Mouse (Mus musculus) small intestine, adult 10 weeks (tissue): Measurements from ENCODE around the gene Slfn4. TPM values are rescaled to one million over a fixed set of nuclear protein-coding genes. Genes with fewer than 3 reads are reported as not detected.

ENCODE experiments used
- polyA plus RNA-seq: library from polyadenylated mRNA; stranded (reverse); fragments of 350-450 nt; fragmentation: Illumina TruSeq; extraction: RNeasy Lipid Tissue Mini Kit (QIAGEN cat#74804); gene quantifications from one replicate; pipeline ENCODE4 v1.2.3, GENCODE M21; 2014; ENCODE audit warnings: low replicate concordance

The Slfn4 gene
- polyA plus RNA-seq, result 17.2 TPM

DNA sequence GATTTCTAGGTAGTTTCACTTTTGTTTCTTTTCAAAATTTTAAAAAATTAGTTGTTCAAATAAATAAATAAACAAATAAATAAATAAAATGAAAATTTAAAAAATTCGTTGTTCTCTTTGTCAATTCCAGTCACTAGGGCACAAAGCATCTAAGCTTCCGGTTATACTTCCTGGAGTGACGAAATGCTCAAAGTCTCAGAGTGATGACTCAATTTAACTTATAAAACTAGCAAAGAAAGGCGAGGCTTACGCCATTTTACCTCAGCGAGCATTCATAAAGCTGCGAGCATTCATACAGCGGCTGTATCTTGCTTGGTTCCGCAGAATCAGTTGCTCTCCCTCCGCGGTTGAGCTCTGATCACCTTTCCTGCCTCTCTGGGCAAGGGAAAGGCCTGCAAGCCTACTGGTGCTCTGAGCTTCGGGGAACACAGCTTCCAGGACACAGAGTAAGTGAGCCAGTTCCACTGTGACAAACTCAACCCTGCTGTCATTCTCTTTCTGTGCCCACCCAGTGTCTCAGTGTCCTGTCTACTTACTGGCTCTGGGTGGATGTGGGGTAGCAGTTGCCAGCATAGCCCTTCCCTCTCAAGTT is at the start of gene Slfn4:
Slfn4 (plus strand) TSS at position 239 of the 592 bp plus-strand sequence.

DNA sequence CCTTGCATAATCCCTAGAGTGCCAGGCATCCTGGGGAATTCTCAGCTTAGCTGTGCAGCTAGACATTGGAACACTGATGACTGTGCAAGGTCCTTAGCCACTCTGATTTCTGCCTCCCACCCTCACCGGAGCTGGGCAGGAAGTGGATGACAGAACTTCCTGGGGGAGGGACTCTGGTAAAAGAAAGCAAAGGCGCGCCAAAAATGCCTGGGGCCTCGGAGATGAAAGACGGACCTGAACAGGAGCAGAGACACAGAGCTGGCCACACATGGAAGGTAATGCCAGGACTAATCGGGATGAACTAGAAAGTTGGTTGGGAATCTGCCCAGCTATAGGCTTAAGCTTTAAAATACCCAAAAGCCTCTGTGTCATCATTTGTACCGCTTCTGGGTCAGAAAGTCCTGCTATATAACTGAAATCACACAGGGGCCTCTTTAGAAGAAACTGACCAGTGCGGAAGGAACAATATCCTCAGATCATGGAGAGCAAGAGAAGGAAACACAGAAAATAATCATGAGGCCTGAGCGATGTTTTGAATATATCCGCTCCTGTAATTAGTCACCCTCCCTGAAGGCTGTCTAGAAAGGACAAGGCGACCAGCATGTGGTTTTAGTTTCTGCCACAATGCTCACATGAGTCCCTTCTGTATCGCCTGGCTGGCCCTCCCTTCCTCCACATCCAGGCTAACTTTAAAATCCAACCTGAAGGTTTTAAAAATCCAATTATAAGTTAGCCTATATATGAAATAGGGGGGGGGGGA is 16.3 kb downstream of the Slfn4 start, which contains the start of gene Slfn3:
Slfn3 (plus strand) TSS at position 197 of the 760 bp plus-strand sequence.

Other genes starting within 250 kb of the Slfn4 start
- 14.2 TPM for gene Slfn5, start 223.8 kb upstream of the Slfn4 start, polyA plus RNA-seq
- gene Slfn9, start 183.4 kb upstream of the Slfn4 start, polyA plus RNA-seq, result 36.9 TPM
- 6.9 TPM for gene Slfn8, start 154.4 kb upstream of the Slfn4 start, polyA plus RNA-seq
- 14.3 TPM for gene Slfn2, start 110.1 kb upstream of the Slfn4 start, polyA plus RNA-seq
- 1.0 TPM for gene Slfn1, start 58.3 kb upstream of the Slfn4 start, polyA plus RNA-seq
- 2.4 TPM for gene Slfn3, start 16.1 kb downstream of the Slfn4 start, polyA plus RNA-seq
- not detected for gene Slfn14, start 111.5 kb downstream of the Slfn4 start, polyA plus RNA-seq
- gene Ap2b1, start 123.8 kb downstream of the Slfn4 start, polyA plus RNA-seq, result 32.3 TPM
- gene Pex12, start 127.4 kb downstream of the Slfn4 start, polyA plus RNA-seq, result 26.4 TPM
- not detected for gene Rasl10b, start 234.0 kb downstream of the Slfn4 start, polyA plus RNA-seq